Mouse (Mus musculus) thymus, adult 2 months (tissue): ENCODE measurements around the gene Cdca8.

Experiments used
- CTCF ChIP-seq: fragments of 200-500 bp; IDR thresholded peaks from 2 replicates; pipeline ENCODE4 v1.5.1; 2012; ENCODE audit warnings: mild to moderate bottlenecking, control low read depth, low read length, moderate library complexity, borderline replicate concordance; ENCODE audit not compliant: control insufficient read depth, poor library complexity, insufficient read depth; ENCODE audit errors: extremely low read depth
- POLR2A ChIP-seq: fragments of 200-500 bp; IDR thresholded peaks from 2 replicates; pipeline ENCODE4 v1.6.1; 2012; ENCODE audit warnings: mild to moderate bottlenecking, low read length, control low read depth, moderate library complexity; ENCODE audit not compliant: control insufficient read depth, poor library complexity, insufficient read depth; ENCODE audit errors: extremely low read depth

DNA sequence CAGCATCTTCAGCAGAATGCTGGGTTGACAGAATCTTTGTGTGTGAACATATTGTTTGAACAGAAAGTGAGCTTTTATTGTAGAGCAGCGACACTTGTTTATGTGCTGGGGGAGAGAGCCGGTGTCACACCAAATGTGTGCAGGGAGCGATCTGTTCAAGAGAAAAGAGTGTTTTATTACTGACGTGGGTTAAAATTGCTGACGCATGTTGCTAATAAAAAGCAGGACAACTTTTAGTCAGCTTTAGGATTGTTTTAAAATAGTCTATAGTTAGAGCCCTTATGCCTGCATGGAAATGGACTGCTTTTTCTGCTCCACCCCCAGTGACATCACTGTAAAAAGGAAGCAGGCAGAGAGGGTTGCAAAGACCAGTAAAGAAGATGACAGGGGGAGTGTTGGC is 48.3 kb downstream of the Cdca8 start:
- TF ChIP-seq CTCF (no peak), POLR2A (no peak)
